Mouse (Mus musculus) heart, embryonic 16.5 days (tissue): ENCODE results near the gene Nf1. TPM values are rescaled to one million over a fixed set of nuclear protein-coding genes. Genes with fewer than 3 reads are reported as not detected.

Experiments used
- ATAC-seq: fragments of 200-750 bp; cut with Nextera tagmentation; replicated peaks from 2 replicates; pipeline ENCODE4 v1.8.0; 2017; ENCODE audit warnings: moderate number of reproducible peaks; ENCODE audit not compliant: insufficient read depth, low FRiP score; ENCODE audit errors: extremely low read depth
- H3K27ac ChIP-seq: fragments of 300-500 bp; sonication (generic); 2 replicates; pipeline ENCODE4 v1.5.1; 2014; ENCODE audit warnings: mild to moderate bottlenecking, low read length, control low read depth, moderate library complexity
- H3K27me3 ChIP-seq: fragments of 300-500 bp; sonication (generic); 2 replicates; pipeline ENCODE4 v1.6.1; 2014; ENCODE audit warnings: low read length, mixed read lengths; ENCODE audit not compliant: control insufficient read depth, insufficient read depth
- H3K36me3 ChIP-seq: fragments of 300-500 bp; sonication (generic); 2 replicates; pipeline ENCODE4 v1.6.1; 2014; ENCODE audit not compliant: control insufficient read depth, insufficient read depth
- H3K4me1 ChIP-seq: fragments of 300-500 bp; sonication (generic); 2 replicates; pipeline ENCODE4 v1.6.1; 2014; ENCODE audit warnings: low read length, mixed read lengths; ENCODE audit not compliant: control insufficient read depth, insufficient read depth
- H3K4me2 ChIP-seq: fragments of 300-500 bp; sonication (generic); 2 replicates; pipeline ENCODE4 v1.6.1; 2014; ENCODE audit warnings: low read depth, mild to moderate bottlenecking, control low read depth, low read length
- H3K4me3 ChIP-seq: fragments of 300-500 bp; sonication (generic); 2 replicates; pipeline ENCODE4 v1.5.1; 2014; ENCODE audit warnings: mild to moderate bottlenecking, control low read depth, low read length
- H3K9ac ChIP-seq: fragments of 300-500 bp; sonication (generic); 2 replicates; pipeline ENCODE4 v1.6.1; 2014; ENCODE audit warnings: low read length, control low read depth
- H3K9me3 ChIP-seq: fragments of 300-500 bp; sonication (generic); replicated peaks from 2 replicates; pipeline ENCODE4 v1.6.1; 2016; ENCODE audit warnings: low read length; ENCODE audit not compliant: control insufficient read depth
- WGBS: fragments of 180-500 bp; shearing (Covaris S2); extraction: QIAGEN DNeasy Blood & Tissue Kit; methylation state at CpG from one replicate; pipeline ENCODE4 v1.1.7; 2014; 5-methylcytosine and 5-hydroxymethylcytosine counted together
- polyA plus RNA-seq: library from polyadenylated mRNA; unstranded; fragments of >200 nt; fragmentation: Nextera tagmentation; extraction: Ambion mirVana; gene quantifications from 2 replicates; pipeline ENCODE4 v1.2.1, GENCODE M21; 2015

Gene Nf1
- polyA plus RNA-seq, 1 experiment from 2014 or later = 3.4 TPM

DNA sequence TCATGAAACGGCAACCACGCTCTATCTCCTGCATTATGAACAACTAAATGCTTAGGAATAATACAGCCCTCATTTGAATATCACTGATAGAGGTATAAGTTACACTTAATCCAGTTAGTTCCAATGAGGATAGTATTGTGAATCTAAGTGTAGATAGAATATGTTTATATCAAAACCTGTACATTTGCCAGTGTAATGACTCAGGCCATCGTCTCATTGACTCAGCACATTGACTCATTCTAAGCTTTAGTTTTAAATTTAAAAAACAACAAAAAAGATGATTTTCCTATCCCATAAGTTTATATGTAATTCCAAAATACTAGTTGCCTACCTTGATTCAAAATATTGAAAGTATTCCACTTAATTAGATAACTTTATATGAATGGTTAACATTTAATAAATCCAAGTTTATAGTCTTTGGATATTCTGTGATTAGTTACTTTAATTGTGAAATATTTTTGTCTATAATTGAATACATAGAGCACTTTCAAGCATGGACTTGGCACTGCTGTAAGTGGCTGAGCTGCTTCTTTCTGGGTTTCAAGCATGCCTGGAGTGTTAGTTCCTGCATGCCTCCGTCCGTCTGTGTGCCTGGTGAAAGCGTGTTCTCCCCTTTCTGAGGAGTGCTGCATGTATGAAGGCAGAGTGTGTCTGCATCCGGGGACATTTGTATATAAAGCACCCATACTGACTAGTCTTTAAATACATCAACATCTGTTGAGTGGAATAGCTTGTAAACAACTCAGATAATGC lies 74.4 kb downstream of the Nf1 start:
- no peak for ATAC-seq
- Histone ChIP-seq H3K36me3 (peaks cover 7% of the 10 kb centered on the region; the same call in 1 of the 2 replicates), H3K9me3 (no peaks in the 10 kb centered on the region), H3K27ac (no peak overlapping the region), H3K4me2 (no peak overlapping the region), H3K27me3 (no peaks in the 10 kb centered on the region), H3K4me3 (no peak overlapping the region), H3K9ac (no peak overlapping the region), H3K4me1 (peaks cover 1% of the 10 kb centered on the region)
- WGBS = 92% methylated on average over 7 of the region's 7 CpGs

DNA sequence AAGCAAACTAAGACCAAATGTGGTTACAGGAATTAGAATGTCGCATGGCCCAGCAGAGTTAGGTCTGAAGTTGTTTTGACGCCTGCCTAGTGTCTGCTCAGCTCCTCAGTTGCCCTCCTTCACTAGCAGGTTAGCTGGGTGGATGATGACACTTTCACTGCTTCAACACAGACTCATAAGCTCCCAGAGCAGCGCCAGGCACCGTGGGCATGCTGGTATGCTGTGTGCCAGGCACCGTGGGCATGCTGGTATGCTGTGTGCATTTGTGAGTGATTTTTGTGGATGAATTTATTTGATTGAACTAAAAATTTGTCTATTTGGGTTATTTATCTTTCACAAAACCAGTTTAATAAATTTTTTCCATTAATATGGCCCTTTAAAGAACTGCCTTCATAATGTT lies 83.0 kb downstream of the Nf1 start:
- WGBS = 93% methylated on average over 5 of the region's 5 CpGs
- Histone ChIP-seq H3K4me2 (no peak overlapping the region), H3K36me3 (no peaks in the 10 kb centered on the region)

DNA sequence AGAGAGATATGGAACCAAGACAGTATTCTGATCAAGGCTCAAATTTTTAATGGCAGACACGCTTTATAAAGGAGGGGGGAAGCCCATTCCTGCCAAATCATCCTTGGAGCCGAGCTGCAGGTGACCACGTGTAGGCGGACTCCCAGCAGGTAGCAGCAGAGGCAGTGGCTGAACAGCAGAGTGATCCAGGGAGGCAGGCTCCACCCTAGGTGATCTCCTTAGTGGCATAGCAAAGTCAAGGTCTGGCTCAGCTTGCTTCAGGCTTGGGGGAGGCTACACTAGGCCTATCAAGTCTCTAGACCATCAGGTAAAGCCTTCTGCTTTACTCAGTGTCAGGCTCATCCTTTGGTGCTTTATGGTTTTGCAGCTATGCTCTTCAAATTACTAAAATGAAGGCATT lies 87.1 kb downstream of the Nf1 start:
- H3K27ac ChIP-seq = no peak overlapping the region
- ATAC-seq = no peak
- 66% methylated on average over 4 of the region's 4 CpGs for WGBS

More for the DNA sequence above, 83.0 kb downstream of the Nf1 start:
- H3K27me3 ChIP-seq = no peaks in the 10 kb centered on the region
- no peaks in the 10 kb centered on the region for H3K4me1 ChIP-seq
- H3K4me3 ChIP-seq = no peak overlapping the region
- ATAC-seq = no peak
- no peak overlapping the region for H3K9ac ChIP-seq
- H3K9me3 ChIP-seq = no peaks in the 10 kb centered on the region
- H3K27ac ChIP-seq = no peak overlapping the region

GRCm38 (mm10) chr11:79427638-79428037 lies 88.1 kb downstream of the Nf1 start:
- Histone ChIP-seq H3K4me3 (no peak overlapping the region), H3K27ac (no peak overlapping the region), H3K4me2 (no peak overlapping the region), H3K36me3 (0 out of 2 replicates have a peak, but pooled peaks cover 2% of the 10 kb centered on the region), H3K4me1 (no peaks in the 10 kb centered on the region), H3K9me3 (no peaks in the 10 kb centered on the region), H3K27me3 (no peaks in the 10 kb centered on the region), H3K9ac (no peak overlapping the region)
- no peak; the same call in 1 of the 2 replicates for ATAC-seq
- WGBS = 0% methylated on average over 2 of the region's 2 CpGs

More for the DNA sequence above, 87.1 kb downstream of the Nf1 start:
- no peaks in the 10 kb centered on the region for H3K9me3 ChIP-seq
- H3K4me2 ChIP-seq = no peak overlapping the region
- 0 out of 2 replicates have a peak, but pooled peaks cover 2% of the 10 kb centered on the region for H3K36me3 ChIP-seq
- H3K4me1 ChIP-seq = no peaks in the 10 kb centered on the region
- H3K4me3 ChIP-seq = no peak overlapping the region
- H3K27me3 ChIP-seq = no peaks in the 10 kb centered on the region
- no peak overlapping the region for H3K9ac ChIP-seq

GRCm38 (mm10) chr11:79435252-79435651 lies 95.8 kb downstream of the Nf1 start:
- Histone ChIP-seq H3K9ac (no peak overlapping the region), H3K4me3 (no peak overlapping the region), H3K27ac (no peak overlapping the region), H3K27me3 (no peaks in the 10 kb centered on the region), H3K4me1 (no peaks in the 10 kb centered on the region), H3K4me2 (no peak overlapping the region), H3K36me3 (0 out of 2 replicates have a peak, but pooled peaks cover 3% of the 10 kb centered on the region), H3K9me3 (no peaks in the 10 kb centered on the region)
- ATAC-seq = no peak
- WGBS = 84% methylated on average over 4 of the region's 4 CpGs

GRCm38 (mm10) chr11:79448361-79448760 lies 108.9 kb downstream of the Nf1 start:
- Histone ChIP-seq H3K9ac (no peak overlapping the region), H3K27ac (no peak overlapping the region), H3K4me3 (no peak overlapping the region), H3K9me3 (no peaks in the 10 kb centered on the region), H3K36me3 (peaks cover 24% of the 10 kb centered on the region), H3K27me3 (no peaks in the 10 kb centered on the region), H3K4me2 (no peak overlapping the region), H3K4me1 (no peaks in the 10 kb centered on the region)
- ATAC-seq = no peak

DNA sequence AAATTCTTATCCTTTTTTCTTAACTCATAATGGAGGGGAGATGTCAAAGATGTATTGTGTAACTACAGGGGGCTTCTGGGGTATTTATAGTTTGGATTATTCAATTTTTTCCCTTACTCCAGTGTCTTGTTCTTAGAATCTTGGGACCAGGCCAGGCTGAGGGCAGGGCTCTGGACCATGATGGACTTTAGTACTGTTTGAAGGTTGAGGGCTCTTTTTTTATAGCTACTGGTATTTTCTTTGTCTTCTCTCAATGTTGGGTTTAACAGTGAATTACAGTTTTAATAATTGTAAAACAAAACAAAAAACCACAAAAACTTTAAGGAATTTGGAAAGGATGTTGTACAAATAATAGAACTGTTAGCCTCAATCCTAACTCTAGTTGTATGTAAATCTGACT lies 113.5 kb downstream of the Nf1 start:
- H3K4me3 ChIP-seq = no peak overlapping the region
- no peak overlapping the region for H3K9ac ChIP-seq
- H3K27ac ChIP-seq = no peak overlapping the region
- ATAC-seq = no peak
- H3K27me3 ChIP-seq = no peaks in the 10 kb centered on the region
- no peaks in the 10 kb centered on the region for H3K4me1 ChIP-seq
- H3K4me2 ChIP-seq = no peak overlapping the region
- no peaks in the 10 kb centered on the region for H3K9me3 ChIP-seq
- peaks cover 23% of the 10 kb centered on the region for H3K36me3 ChIP-seq

GRCm38 (mm10) chr11:79457928-79458327 lies 118.4 kb downstream of the Nf1 start:
- Histone ChIP-seq H3K9me3 (no peaks in the 10 kb centered on the region), H3K4me2 (no peak overlapping the region), H3K9ac (no peak overlapping the region), H3K4me3 (no peak overlapping the region), H3K36me3 (peaks cover 12% of the 10 kb centered on the region; the same call in 1 of the 2 replicates), H3K27me3 (no peaks in the 10 kb centered on the region), H3K27ac (no peak overlapping the region), H3K4me1 (0 out of 2 replicates have a peak, but pooled peaks cover 2% of the 10 kb centered on the region)
- no peak for ATAC-seq
- WGBS = 74% methylated on average over 3 of the region's 3 CpGs

GRCm38 (mm10) chr11:79459846-79460245 lies 120.4 kb downstream of the Nf1 start:
- 73% methylated on average over 4 of the region's 4 CpGs for WGBS
- 0 out of 2 replicates have a peak, but pooled peaks cover 2% of the 10 kb centered on the region for H3K4me1 ChIP-seq
- peaks cover 5% of the 10 kb centered on the region; the same call in 1 of the 2 replicates for H3K36me3 ChIP-seq
- no peak for ATAC-seq
- no peak overlapping the region for H3K27ac ChIP-seq
- no peaks in the 10 kb centered on the region for H3K9me3 ChIP-seq
- H3K27me3 ChIP-seq = no peaks in the 10 kb centered on the region
- H3K4me2 ChIP-seq = no peak overlapping the region
- H3K4me3 ChIP-seq = no peak overlapping the region
- no peak overlapping the region for H3K9ac ChIP-seq
